Mouse (Mus musculus) neural tube, embryonic 13.5 days (tissue): ENCODE measurements around the gene Ckap2l. TPM values are rescaled to one million over a fixed set of nuclear protein-coding genes. Genes with fewer than 3 reads are reported as not detected.
A peak's percentile ranks its signal among the peaks of the same experiment; 100 is the strongest.

Experiments used
- ATAC-seq: fragments of 200-750 bp; cut with Nextera tagmentation; 2 replicates; pipeline ENCODE4 v1.8.0; 2017; ENCODE audit warnings: low read depth, mild to moderate bottlenecking, moderate TSS enrichment, moderate library complexity
- H3K27ac ChIP-seq: fragments of 300-500 bp; sonication (generic); replicated peaks from 2 replicates; pipeline ENCODE4 v1.5.1; 2015; ENCODE audit warnings: moderate library complexity, mild to moderate bottlenecking, inconsistent platforms
- H3K27me3 ChIP-seq: fragments of 300-500 bp; sonication (generic); 2 replicates; pipeline ENCODE4 v1.6.1; 2015; ENCODE audit warnings: mild to moderate bottlenecking, inconsistent platforms
- H3K36me3 ChIP-seq: fragments of 300-500 bp; sonication (generic); 2 replicates; pipeline ENCODE4 v1.6.1; 2015; ENCODE audit warnings: mild to moderate bottlenecking, inconsistent platforms
- H3K4me1 ChIP-seq: fragments of 300-500 bp; sonication (generic); replicated peaks from 2 replicates; pipeline ENCODE4 v1.6.1; 2015; ENCODE audit warnings: inconsistent platforms
- H3K4me2 ChIP-seq: fragments of 300-500 bp; sonication (generic); 2 replicates; pipeline ENCODE4 v1.6.1; 2015; ENCODE audit warnings: inconsistent platforms, mild to moderate bottlenecking, moderate library complexity
- H3K4me3 ChIP-seq: fragments of 300-500 bp; sonication (generic); 2 replicates; pipeline ENCODE4 v1.5.1; 2015; ENCODE audit warnings: mild to moderate bottlenecking, inconsistent platforms
- H3K9ac ChIP-seq: fragments of 300-500 bp; sonication (generic); 2 replicates; pipeline ENCODE4 v1.6.1; 2015; ENCODE audit warnings: moderate library complexity, mild to moderate bottlenecking, inconsistent platforms
- H3K9me3 ChIP-seq: fragments of 300-500 bp; sonication (generic); 2 replicates; pipeline ENCODE4 v1.6.1; 2016; ENCODE audit warnings: inconsistent platforms
- WGBS: fragments of 180-500 bp; shearing (Covaris S2); methylation state at CpG from one replicate; pipeline ENCODE4 v1.1.7; 2015; 5-methylcytosine and 5-hydroxymethylcytosine counted together
- polyA plus RNA-seq: library from polyadenylated mRNA; unstranded; fragments of >200 nt; fragmentation: Nextera tagmentation; extraction: Ambion mirVana; gene quantifications from 2 replicates; pipeline ENCODE4 v1.2.1, GENCODE M21; 2015

The Ckap2l gene
- polyA plus RNA-seq = 10.0 and 13.1 TPM in 2 replicates

DNA sequence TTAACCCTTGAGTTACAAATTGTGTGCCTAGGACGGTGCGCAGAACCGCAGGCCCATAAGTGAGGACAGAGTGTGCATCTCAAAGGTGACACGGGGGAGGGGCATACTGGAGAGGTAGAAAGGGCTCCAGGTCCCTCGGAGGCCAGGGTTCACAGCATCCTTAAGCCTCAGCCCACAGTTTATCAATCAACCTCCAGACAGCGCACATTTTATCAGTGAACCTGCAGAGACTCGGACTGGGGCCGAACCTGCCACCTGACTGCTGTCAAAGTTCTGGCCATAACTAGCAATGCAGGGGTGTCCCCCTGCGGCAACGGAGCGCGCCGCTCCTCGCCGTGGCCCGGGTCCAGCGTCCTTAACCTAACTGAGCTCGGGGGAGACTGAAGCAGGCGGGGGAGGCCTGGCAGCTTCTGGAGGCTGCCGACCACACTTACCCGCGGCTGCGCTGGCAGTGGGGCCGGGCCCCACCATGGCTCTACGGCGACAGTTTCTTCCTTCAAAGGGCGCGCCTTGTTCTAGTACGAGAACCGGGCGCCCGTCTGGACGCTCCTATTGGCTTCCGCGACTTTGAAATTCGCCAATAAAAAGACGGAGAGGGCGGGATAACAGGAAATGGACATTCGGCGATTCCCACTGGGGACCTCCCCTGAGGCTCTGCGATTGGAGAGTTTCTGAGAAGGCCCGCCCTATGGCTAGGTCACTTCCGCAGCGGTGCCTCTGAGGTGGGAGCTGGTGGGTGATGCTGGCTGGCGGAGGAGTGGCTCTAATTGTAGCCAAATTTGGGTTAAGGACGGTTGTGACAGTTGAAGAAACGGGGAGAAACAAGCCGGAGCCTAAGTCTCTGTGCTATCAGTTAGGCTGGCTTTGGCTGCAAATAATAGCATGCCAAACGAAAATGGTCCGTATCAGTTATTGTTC, at the start of gene Ckap2l:
Gene Ckap2l (minus strand): TSS at position 542 of the 918 bp plus-strand sequence.
- Histone ChIP-seq H3K27me3 (no peaks in the 10 kb centered on the region), H3K9me3 (no peaks in the 10 kb centered on the region), H3K4me3 (peak within 1 kb of the TSS; percentile 75), H3K27ac (peak within 1 kb of the TSS; percentile 98), H3K4me2 (peak within 1 kb of the TSS; percentile 80), H3K36me3 (no peaks in the 10 kb centered on the region), H3K4me1 (peaks cover 18% of the 10 kb centered on the region), H3K9ac (peak within 1 kb of the TSS; percentile 86)
- under 1% methylated on average over 50 of the region's 50 CpGs for WGBS
- ATAC-seq = peak; percentile 100

DNA sequence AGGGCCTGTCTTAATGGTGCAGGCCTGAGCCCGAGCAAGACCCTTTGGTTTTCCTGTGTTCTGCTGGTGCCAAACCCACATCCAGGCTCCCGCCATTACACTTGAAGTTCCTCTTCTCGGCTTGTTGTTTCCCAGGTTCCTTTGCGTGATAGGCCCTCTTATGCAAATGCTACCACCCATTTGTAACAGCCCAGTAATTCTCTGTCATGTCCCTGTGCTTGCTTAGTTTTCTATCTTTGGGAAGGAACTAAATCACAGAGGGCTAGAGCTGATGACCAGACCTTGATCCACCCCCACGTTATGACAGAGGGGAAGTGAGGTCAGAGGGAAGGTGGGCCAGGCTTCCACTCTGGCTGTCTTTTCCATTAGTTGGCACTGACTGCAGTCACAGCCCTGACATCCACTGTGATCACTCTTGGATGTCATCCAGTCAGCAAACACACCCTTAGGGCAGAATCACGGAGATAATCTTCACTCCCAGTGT, 41.2 kb upstream of the Ckap2l start:
- H3K9ac ChIP-seq = no peak overlapping the region
- H3K9me3 ChIP-seq = peaks cover 4% of the 10 kb centered on the region
- H3K27me3 ChIP-seq = no peaks in the 10 kb centered on the region
- no peak for ATAC-seq
- no peaks in the 10 kb centered on the region for H3K36me3 ChIP-seq
- no peak overlapping the region for H3K4me3 ChIP-seq
- no peak overlapping the region for H3K27ac ChIP-seq
- WGBS = 78% methylated on average over 6 of the region's 6 CpGs
- no peak overlapping the region for H3K4me2 ChIP-seq
- H3K4me1 ChIP-seq = no peaks in the 10 kb centered on the region; the same call in 1 of the 2 replicates

DNA sequence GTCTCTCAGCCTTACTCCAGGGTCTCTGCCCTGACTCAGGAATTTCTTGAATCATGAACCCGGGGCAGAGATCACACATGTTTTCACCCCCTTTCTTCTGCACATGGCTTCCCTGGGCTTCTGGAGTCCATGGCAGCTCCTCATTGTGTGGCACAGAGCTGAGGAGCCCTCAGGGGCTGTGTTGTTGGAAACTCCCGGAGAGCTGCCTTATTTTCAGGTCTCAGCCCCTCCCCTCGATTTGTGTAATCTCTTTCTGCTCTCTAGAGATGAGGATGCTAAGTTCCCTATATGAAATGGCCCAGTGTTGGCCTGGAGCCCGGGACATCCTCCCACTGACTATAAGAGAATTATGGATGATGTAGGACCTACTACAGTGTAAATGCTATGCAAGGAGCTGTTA, 36.5 kb upstream of the Ckap2l start:
- Histone ChIP-seq H3K9me3 (no peaks in the 10 kb centered on the region), H3K9ac (no peak overlapping the region), H3K36me3 (no peaks in the 10 kb centered on the region), H3K27ac (no peak overlapping the region), H3K27me3 (no peaks in the 10 kb centered on the region), H3K4me1 (no peaks in the 10 kb centered on the region; the same call in 1 of the 2 replicates), H3K4me2 (no peak overlapping the region), H3K4me3 (no peak overlapping the region)
- 65% methylated on average over 4 of the region's 4 CpGs for WGBS
- ATAC-seq = no peak

DNA sequence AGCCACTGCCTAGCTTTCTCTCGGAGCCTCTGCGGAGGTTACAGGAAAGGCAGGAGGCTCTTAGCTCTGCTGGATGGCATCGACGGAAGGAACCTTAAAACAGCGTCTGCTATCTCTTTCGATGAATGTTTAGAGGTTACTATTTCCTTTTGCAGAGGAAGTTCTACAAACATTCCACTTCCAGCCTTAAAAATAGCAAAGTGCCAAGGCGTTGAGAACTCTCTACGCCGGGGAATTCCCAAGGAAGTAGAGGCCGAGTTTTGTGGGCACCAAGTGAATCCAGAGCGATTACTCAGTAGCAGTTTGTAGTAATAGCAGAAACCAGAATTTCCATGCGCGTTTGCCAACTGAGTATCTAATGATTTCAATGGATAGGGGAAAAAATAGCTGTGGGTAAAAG, 33.5 kb upstream of the Ckap2l start:
- H3K4me2 ChIP-seq = no peak overlapping the region
- H3K4me1 ChIP-seq = no peaks in the 10 kb centered on the region; the same call in 1 of the 2 replicates
- no peak overlapping the region for H3K4me3 ChIP-seq
- H3K36me3 ChIP-seq = no peaks in the 10 kb centered on the region
- no peak overlapping the region for H3K27ac ChIP-seq
- H3K9ac ChIP-seq = no peak overlapping the region
- no peak for ATAC-seq
- 87% methylated on average over 13 of the region's 13 CpGs for WGBS
- H3K27me3 ChIP-seq = no peaks in the 10 kb centered on the region
- H3K9me3 ChIP-seq = no peaks in the 10 kb centered on the region

DNA sequence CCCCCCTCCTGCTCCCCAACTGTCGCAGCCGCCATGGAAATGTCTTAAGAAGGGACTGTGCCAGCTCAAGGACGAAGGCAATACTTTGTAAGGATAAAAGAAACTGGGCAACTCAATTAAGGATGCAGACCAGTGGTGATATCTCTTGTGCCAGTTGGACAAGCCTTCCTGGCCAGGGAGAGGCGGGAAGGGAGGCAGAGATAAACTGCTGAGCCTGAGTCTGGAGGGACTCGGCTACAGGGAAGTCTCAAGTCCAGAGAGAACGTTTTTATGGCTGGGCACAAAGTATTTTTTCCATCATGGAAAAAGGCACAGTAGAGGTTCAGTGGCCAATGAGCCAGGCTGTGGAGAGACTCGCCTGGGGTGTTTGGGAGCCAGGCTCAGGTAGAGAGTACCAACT, 33.0 kb upstream of the Ckap2l start:
- Histone ChIP-seq H3K4me3 (no peak overlapping the region), H3K36me3 (no peaks in the 10 kb centered on the region), H3K27me3 (no peaks in the 10 kb centered on the region), H3K9ac (no peak overlapping the region), H3K9me3 (no peaks in the 10 kb centered on the region), H3K27ac (no peak overlapping the region), H3K4me1 (no peaks in the 10 kb centered on the region; the same call in 1 of the 2 replicates), H3K4me2 (no peak overlapping the region)
- no peak for ATAC-seq
- 74% methylated on average over 7 of the region's 7 CpGs for WGBS

DNA sequence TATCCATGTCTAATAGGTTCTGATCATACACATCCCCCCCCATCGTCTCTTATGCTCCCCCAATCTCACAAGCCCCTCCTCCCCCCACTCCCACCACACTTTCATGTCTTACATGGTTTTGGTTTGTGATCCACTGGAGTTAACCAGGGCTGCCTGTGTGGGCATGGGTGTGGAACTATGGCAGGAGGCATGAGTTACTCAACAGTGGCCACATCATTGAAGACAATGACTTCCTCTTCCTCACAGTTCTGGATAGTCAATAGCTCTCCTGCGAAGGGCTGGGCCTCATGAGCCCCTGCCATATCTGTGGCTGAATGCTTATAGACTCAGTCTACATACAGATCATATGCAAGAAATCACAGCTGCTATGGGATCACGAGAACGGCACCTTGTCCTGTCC, 31.2 kb upstream of the Ckap2l start:
- Histone ChIP-seq H3K27ac (no peak overlapping the region), H3K4me3 (no peak overlapping the region), H3K4me1 (no peaks in the 10 kb centered on the region; the same call in 1 of the 2 replicates), H3K9ac (no peak overlapping the region), H3K4me2 (no peak overlapping the region), H3K27me3 (no peaks in the 10 kb centered on the region), H3K9me3 (no peaks in the 10 kb centered on the region), H3K36me3 (no peaks in the 10 kb centered on the region)
- WGBS = 87% methylated on average over 4 of the region's 4 CpGs
- ATAC-seq = no peak

DNA sequence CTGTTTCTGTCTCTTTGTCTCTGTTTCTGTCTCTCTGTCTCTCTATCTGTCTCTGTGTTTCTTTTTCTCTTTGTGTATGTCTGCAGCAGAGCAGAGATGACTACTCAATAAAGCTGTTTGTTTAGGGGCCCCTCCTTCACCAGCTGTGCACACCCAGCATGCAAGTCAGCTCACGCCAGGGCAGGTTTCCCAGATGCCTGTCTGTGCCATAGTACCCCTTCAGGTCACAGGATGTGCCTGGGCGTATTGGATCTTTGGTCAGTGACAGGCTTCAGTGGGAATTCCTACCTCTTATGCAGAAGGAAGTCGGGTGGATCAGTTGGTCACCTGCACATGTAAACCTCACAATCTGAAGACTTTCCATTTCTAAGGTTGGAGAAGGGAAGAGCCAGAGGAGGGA, 27.2 kb upstream of the Ckap2l start:
- no peak overlapping the region for H3K9ac ChIP-seq
- no peaks in the 10 kb centered on the region for H3K27me3 ChIP-seq
- no peaks in the 10 kb centered on the region for H3K36me3 ChIP-seq
- no peak overlapping the region for H3K27ac ChIP-seq
- H3K4me2 ChIP-seq = no peak overlapping the region
- H3K4me1 ChIP-seq = no peaks in the 10 kb centered on the region
- 88% methylated on average over 3 of the region's 3 CpGs for WGBS
- H3K4me3 ChIP-seq = no peak overlapping the region
- no peaks in the 10 kb centered on the region for H3K9me3 ChIP-seq
- ATAC-seq = no peak

DNA sequence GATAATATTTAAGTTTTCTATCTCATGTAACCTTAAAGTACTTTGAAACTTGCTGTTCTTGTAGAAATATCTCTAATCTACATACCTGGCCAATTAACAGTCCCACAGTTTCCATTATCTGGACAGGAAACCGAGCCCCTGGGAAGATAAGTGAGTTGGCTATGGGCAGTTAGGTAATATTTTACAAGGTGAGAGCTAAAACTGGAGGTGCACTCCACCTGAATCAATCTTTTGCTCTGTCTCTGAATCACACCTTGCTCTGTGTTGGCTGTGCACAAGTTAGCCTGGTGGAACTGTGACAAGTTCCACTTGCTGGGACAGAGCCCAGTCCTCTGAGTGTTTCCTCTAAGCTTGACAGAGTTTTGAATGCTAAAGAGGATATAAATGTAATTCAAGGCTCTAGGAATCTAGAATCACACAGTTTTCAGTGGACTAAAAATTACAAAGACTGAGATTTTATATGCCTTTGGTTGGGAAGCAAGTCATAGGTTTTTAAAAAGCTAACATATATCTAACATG, 25.2 kb upstream of the Ckap2l start:
- Histone ChIP-seq H3K4me3 (no peak overlapping the region), H3K27me3 (no peaks in the 10 kb centered on the region), H3K9ac (no peak overlapping the region), H3K27ac (no peak overlapping the region), H3K4me2 (no peak overlapping the region), H3K9me3 (no peaks in the 10 kb centered on the region), H3K4me1 (no peaks in the 10 kb centered on the region), H3K36me3 (no peaks in the 10 kb centered on the region)
- WGBS = 65% methylated on average over 1 of the region's 1 CpGs
- ATAC-seq = no peak

DNA sequence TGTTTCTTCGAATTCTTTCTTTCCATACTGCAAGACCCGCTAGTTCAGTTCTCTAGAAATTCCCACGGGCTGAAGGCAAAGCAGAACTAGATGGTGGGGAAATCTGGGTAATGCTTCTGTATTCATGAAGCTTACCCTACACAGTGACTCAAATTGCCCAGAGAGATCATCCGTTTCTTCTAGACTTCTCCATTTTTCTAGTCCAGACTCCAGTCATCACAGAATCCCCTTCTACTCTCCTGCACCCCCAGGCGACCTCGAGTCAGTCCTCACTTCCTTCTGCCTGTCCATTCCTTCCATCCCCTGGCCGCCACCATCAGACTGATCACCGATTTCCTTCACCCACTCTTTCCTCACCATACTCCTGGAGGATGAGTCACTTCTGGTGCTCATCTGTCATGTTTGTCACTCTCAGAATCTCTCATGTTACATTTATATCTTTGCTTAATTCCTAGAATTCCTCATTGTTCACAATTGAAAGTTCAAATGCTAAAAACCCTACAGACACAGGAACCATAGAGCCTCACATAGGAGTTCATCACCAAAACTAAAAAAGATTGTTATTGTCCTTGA, 23.1 kb upstream of the Ckap2l start:
- no peak overlapping the region for H3K4me3 ChIP-seq
- H3K27me3 ChIP-seq = no peaks in the 10 kb centered on the region
- H3K4me2 ChIP-seq = no peak overlapping the region
- no peaks in the 10 kb centered on the region for H3K36me3 ChIP-seq
- no peak overlapping the region for H3K27ac ChIP-seq
- H3K9ac ChIP-seq = no peak overlapping the region
- 82% methylated on average over 8 of the region's 8 CpGs for WGBS
- H3K4me1 ChIP-seq = no peaks in the 10 kb centered on the region
- H3K9me3 ChIP-seq = no peaks in the 10 kb centered on the region
- no peak for ATAC-seq

DNA sequence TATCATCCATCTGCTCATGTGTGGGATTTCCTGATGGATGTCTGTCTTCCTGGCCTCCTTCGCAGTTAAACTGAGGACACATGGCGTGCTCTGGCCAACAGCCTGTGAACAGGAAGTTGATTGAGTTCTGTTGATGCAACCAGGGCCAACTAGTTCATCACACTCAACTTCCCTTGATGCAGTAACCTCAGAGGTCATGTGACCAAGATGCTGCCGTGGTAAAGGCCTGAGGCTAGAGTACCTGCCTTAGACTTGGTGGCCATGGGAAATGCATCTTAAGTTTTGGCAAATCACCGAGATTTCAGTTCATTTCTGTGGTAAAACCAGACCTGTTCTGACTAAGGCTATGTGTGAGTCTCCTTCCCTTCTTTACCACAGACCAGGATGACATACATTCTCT, 18.8 kb upstream of the Ckap2l start:
- no peak overlapping the region for H3K9ac ChIP-seq
- no peak overlapping the region for H3K4me3 ChIP-seq
- no peaks in the 10 kb centered on the region for H3K27me3 ChIP-seq
- no peak for ATAC-seq
- H3K4me2 ChIP-seq = no peak overlapping the region
- H3K9me3 ChIP-seq = no peaks in the 10 kb centered on the region
- no peak overlapping the region for H3K27ac ChIP-seq
- 81% methylated on average over 4 of the region's 4 CpGs for WGBS
- H3K36me3 ChIP-seq = no peaks in the 10 kb centered on the region
- no peaks in the 10 kb centered on the region for H3K4me1 ChIP-seq

DNA sequence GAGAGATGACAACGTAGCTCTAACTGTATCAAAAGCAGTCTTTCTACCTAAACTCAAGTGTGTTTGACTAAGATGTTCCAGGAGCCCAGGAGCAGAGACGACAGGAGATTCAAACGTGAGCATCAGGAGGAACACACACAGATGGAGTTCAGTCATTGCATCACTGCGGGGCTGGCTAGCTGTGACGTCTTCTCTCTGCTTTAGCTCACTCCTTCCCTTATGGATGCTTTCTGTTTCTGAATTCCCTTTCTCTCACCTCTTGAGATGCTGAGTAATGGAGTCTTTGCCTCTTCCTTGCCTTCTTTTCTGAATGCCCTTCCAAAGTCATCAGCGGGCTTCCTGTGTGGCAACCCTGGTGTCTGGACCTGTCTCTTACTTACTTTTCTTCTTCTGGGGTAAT, 17.9 kb upstream of the Ckap2l start:
- no peak overlapping the region for H3K9ac ChIP-seq
- H3K36me3 ChIP-seq = no peaks in the 10 kb centered on the region
- H3K4me1 ChIP-seq = no peaks in the 10 kb centered on the region
- no peaks in the 10 kb centered on the region for H3K27me3 ChIP-seq
- H3K27ac ChIP-seq = no peak overlapping the region
- H3K9me3 ChIP-seq = no peaks in the 10 kb centered on the region
- no peak overlapping the region for H3K4me2 ChIP-seq
- no peak overlapping the region for H3K4me3 ChIP-seq
- ATAC-seq = no peak
- WGBS = 77% methylated on average over 6 of the region's 6 CpGs

DNA sequence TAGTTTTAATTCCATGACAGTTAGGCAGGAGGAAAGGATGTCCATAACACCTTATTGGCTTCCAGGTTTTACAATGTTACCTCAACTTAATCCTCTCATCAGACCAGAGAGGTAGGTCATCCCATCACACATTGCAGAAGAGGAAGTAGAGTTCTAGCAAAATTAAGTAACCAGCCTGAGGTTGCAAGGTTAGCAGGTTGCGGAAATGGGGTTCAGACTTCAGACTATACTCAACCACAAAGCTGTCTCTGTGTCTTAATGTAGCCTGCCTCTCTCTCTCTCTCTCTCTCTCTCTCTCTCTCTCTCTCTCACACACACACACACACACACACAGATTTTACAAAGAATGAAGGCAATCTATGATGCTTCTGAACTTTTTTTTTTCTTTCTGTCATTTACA, 16.9 kb upstream of the Ckap2l start:
- Histone ChIP-seq H3K4me3 (no peak overlapping the region), H3K4me2 (no peak overlapping the region), H3K4me1 (no peaks in the 10 kb centered on the region), H3K9me3 (no peaks in the 10 kb centered on the region), H3K36me3 (no peaks in the 10 kb centered on the region), H3K27me3 (no peaks in the 10 kb centered on the region), H3K9ac (no peak overlapping the region), H3K27ac (no peak overlapping the region)
- ATAC-seq = no peak
- WGBS = 94% methylated on average over 1 of the region's 1 CpGs
